Mouse (Mus musculus): ENCODE measurements around the gene Trpv1. TPM values are rescaled to one million over a fixed set of nuclear protein-coding genes. Genes with fewer than 3 reads are reported as not detected.

The Trpv1 gene
- polyA plus RNA-seq, 1 experiment from 2014 or later = not detected

DNA sequence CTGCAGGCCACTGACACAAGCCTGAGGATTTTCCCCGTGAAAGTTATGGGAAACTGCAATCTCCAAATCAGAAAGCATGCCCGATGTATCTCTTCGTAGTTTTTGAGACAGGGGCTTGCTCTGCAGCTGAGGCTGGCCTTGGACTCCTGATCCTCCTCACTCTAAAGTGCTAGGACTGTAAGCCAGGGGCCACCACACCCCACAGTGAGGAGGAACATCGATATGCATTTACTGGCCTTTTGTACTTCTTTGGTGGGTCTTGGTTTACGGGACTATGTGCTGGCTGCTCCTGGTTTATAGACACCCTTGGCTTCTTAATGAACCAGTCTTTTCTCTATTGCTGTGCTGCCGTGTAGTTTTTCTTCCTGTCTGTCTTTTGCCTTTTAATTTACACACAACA lies 8.1 kb downstream of the Trpv1 start:
- Histone ChIP-seq H3K4me1 (no peaks in the 10 kb centered on the region), H3K4me3 (no peak overlapping the region), H3K27ac (replicated peaks) (no peak overlapping the region), H3K36me3 (no peaks in the 10 kb centered on the region), H3K9ac (replicated peaks) (no peak overlapping the region), H3K9me3 (no peaks in the 10 kb centered on the region), H3K4me2 (replicated peaks) (no peak overlapping the region), H3K27me3 (no peaks in the 10 kb centered on the region)
- 91% methylated on average over 6 of the region's 6 CpGs for WGBS
- ATAC-seq (ENCODE audit: low FRiP score, low read depth) = no peak

DNA sequence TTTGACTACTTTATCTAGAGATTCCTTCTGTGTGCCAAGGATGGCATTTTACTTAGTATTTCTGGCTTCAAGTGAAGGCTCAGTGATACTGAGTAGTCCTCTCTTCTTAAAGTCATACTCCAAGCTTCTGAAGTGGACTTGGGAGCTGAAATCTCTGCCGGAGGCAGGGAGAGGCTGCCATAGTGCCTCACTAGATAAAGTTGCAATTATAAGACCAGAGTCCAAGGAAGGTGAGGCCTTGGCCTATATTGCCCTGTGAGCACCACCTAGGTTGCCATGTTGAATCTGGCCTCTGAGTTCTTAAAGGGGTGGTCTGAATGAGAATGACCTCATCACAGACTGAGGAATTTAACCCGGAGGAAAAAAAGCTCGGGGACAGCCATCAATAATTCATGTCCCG lies 8.7 kb downstream of the Trpv1 start:
- no peak overlapping the region for H3K27ac ChIP-seq (replicated peaks)
- ATAC-seq (ENCODE audit: low FRiP score, low read depth) = no peak
- H3K4me3 ChIP-seq = no peak overlapping the region
- H3K4me2 ChIP-seq (replicated peaks) = no peak overlapping the region
- 88% methylated on average over 4 of the region's 4 CpGs for WGBS
- H3K9me3 ChIP-seq = no peaks in the 10 kb centered on the region
- no peak overlapping the region for H3K9ac ChIP-seq (replicated peaks)
- no peaks in the 10 kb centered on the region for H3K36me3 ChIP-seq
- no peaks in the 10 kb centered on the region for H3K4me1 ChIP-seq
- no peaks in the 10 kb centered on the region for H3K27me3 ChIP-seq

DNA sequence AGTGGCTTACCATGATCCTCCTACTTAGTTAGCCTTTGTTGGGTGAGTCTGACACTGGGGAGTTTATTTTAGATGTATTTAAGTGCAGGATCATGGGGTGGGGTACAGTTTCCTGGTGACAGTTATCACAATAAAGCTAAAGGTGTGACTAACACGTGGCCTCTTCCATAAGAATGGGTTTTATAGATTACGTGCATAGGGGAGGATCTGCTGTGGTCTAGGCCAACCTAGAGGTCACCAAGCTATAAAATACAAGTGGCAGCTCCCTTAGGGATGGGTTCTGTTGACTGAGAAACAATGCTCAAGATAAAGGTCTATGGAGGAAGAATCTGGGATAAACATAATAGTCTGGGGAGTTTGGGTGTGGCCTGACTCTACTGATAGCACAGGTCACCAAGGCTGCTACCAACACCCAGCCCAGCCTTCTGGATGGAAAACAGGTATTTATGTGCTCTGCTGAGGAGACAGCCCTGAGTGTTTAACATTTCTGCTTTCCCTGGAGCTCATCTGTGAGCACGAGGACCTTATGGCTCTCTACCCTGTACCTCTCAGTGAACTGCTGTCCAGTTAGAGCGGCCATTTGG lies 23.4 kb downstream of the Trpv1 start:
- no peak for ATAC-seq (ENCODE audit: low FRiP score, low read depth)
- no peak overlapping the region for H3K27ac ChIP-seq (replicated peaks)
- H3K36me3 ChIP-seq = no peaks in the 10 kb centered on the region
- no peak overlapping the region for H3K4me3 ChIP-seq
- no peaks in the 10 kb centered on the region for H3K27me3 ChIP-seq
- H3K4me2 ChIP-seq (replicated peaks) = no peak overlapping the region
- 78% methylated on average over 4 of the region's 4 CpGs for WGBS
- no peaks in the 10 kb centered on the region for H3K9me3 ChIP-seq
- no peaks in the 10 kb centered on the region for H3K4me1 ChIP-seq
- no peak overlapping the region for H3K9ac ChIP-seq (replicated peaks)

DNA sequence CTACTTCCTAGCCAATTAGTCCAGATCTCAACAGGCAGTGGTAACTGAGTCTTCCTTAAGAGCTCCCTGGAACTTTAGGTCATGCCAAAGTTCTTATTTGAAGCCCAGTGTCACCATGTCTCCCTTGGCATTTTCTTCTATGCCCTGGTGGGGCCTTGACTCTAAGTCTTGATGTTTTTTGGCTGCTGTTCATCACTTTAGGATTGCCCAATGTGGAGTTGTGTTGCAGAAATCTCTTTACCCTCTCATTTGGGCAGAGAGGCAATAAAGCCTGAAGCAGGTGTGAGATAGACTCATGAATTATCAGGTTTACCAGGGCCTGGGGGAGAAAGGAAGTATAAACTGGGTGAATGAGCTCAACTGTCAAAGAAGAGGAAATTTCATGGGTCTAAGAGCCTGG lies 24.6 kb downstream of the Trpv1 start:
- Histone ChIP-seq H3K9me3 (no peaks in the 10 kb centered on the region), H3K4me2 (replicated peaks) (no peak overlapping the region), H3K4me3 (no peak overlapping the region), H3K9ac (replicated peaks) (no peak overlapping the region), H3K36me3 (no peaks in the 10 kb centered on the region), H3K4me1 (no peaks in the 10 kb centered on the region), H3K27me3 (no peaks in the 10 kb centered on the region), H3K27ac (replicated peaks) (no peak overlapping the region)
- ATAC-seq (ENCODE audit: low FRiP score, low read depth) = no peak

DNA sequence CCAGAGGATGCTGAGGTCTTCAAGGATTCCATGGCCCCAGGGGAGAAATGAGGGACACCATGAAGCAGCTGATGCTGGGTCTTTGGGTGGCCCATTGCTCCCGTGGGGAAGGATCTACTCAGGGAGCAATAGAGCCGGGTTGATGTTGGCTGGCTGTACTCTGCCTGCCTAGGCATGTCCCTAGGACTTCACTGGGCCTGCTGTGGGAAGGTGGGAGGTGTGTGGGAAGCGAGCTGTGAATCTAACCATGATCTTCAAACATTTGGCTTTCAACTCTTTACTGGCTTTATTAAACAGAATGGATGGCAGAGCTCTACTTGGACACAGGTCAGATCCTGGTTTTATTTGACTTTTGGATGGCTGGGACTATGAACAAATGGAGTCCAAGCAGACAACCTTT lies 26.4 kb downstream of the Trpv1 start:
- H3K9ac ChIP-seq (replicated peaks) = no peak overlapping the region
- no peaks in the 10 kb centered on the region for H3K4me1 ChIP-seq
- H3K36me3 ChIP-seq = no peaks in the 10 kb centered on the region
- no peak overlapping the region for H3K27ac ChIP-seq (replicated peaks)
- WGBS = 80% methylated on average over 3 of the region's 3 CpGs
- H3K4me3 ChIP-seq = no peak overlapping the region
- no peaks in the 10 kb centered on the region for H3K27me3 ChIP-seq
- no peaks in the 10 kb centered on the region for H3K9me3 ChIP-seq
- no peak for ATAC-seq (ENCODE audit: low FRiP score, low read depth)
- no peak overlapping the region for H3K4me2 ChIP-seq (replicated peaks)

DNA sequence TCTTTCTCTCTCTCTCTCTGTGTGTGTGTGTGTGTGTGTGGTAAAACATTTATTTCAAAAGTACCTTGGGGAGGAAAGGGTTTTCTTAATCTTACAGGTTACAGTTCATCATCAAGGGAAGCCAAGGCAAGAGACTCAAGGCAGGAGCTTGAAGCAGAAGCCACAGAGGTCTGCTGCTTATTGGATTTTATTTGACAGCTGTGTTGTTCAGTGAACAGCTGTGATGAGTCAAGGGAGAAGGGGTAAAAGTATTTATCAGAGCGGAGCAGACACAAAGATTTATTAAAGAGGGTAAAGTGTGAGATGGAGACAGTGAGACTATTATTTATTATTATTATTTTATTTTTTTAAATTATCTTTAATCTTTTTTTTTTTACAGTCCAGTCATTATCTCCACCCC lies 27.3 kb downstream of the Trpv1 start:
- no peak overlapping the region for H3K4me2 ChIP-seq (replicated peaks)
- H3K36me3 ChIP-seq = no peaks in the 10 kb centered on the region
- ATAC-seq (ENCODE audit: low FRiP score, low read depth) = no peak
- H3K4me3 ChIP-seq = no peak overlapping the region
- no peaks in the 10 kb centered on the region for H3K27me3 ChIP-seq
- no peak overlapping the region for H3K27ac ChIP-seq (replicated peaks)
- 92% methylated on average over 1 of the region's 1 CpGs for WGBS
- no peaks in the 10 kb centered on the region for H3K9me3 ChIP-seq
- no peak overlapping the region for H3K9ac ChIP-seq (replicated peaks)
- no peaks in the 10 kb centered on the region for H3K4me1 ChIP-seq

DNA sequence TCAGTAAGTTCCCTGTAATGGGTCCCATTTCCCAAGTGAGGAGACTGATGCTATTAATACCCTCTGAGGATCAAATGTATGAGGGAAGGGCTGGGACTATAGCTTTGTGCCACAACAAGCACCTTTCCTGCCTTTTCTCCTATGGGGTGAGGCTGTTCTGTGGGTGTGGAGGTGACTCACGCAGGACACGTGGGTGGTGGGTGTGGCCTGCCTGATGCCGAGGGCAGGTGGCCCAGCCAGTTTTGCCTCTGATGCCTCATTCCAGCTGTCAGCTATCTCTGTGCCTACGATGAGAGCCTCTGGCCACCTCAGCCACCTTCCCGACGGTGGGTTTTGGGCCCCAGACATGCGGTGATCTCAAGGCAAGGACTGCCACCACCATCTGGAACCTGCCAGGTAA lies 33.2 kb downstream of the Trpv1 start, which contains the start of gene Trpv3:
Gene Trpv3, plus strand, starts transcription at position 122 of the 400 bp plus-strand sequence.
- 95% methylated on average over 7 of the region's 7 CpGs for WGBS
- H3K27me3 ChIP-seq = no peaks in the 10 kb centered on the region
- H3K4me1 ChIP-seq = no peaks in the 10 kb centered on the region
- no peak within 1 kb of the TSS for H3K4me2 ChIP-seq (replicated peaks)
- no peak for ATAC-seq (ENCODE audit: low FRiP score, low read depth)
- no peaks in the 10 kb centered on the region for H3K36me3 ChIP-seq
- no peak within 1 kb of the TSS for H3K27ac ChIP-seq (replicated peaks)
- H3K9ac ChIP-seq (replicated peaks) = no peak within 1 kb of the TSS
- H3K9me3 ChIP-seq = no peaks in the 10 kb centered on the region
- no peak within 1 kb of the TSS for H3K4me3 ChIP-seq

DNA sequence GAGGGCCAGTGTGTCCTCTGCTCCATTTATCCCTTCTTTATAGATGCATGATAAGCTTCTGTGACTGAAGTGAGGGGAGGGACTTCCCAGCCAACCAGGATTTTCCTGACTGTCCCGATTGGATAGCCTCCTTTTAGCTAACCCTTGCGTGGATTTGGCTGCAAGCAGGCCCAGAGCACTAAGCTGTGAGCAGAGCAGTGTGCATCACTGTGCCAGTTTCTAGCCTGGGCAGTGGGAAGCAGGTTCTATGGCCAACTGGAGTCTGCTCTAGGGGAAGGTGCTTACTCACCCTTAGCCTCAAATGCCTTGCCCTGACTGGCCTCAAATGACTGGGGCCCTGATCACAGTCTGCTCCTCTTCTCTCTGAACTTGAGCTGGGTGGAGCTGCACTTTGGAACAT lies 40.7 kb downstream of the Trpv1 start:
- WGBS = 21% methylated on average over 2 of the region's 2 CpGs
- H3K27me3 ChIP-seq = no peaks in the 10 kb centered on the region
- H3K36me3 ChIP-seq = no peaks in the 10 kb centered on the region
- no peak overlapping the region for H3K9ac ChIP-seq (replicated peaks)
- no peak overlapping the region for H3K4me3 ChIP-seq
- H3K4me1 ChIP-seq = no peaks in the 10 kb centered on the region
- H3K9me3 ChIP-seq = no peaks in the 10 kb centered on the region
- no peak for ATAC-seq (ENCODE audit: low FRiP score, low read depth)
- H3K27ac ChIP-seq (replicated peaks) = no peak overlapping the region
- H3K4me2 ChIP-seq (replicated peaks) = no peak overlapping the region

DNA sequence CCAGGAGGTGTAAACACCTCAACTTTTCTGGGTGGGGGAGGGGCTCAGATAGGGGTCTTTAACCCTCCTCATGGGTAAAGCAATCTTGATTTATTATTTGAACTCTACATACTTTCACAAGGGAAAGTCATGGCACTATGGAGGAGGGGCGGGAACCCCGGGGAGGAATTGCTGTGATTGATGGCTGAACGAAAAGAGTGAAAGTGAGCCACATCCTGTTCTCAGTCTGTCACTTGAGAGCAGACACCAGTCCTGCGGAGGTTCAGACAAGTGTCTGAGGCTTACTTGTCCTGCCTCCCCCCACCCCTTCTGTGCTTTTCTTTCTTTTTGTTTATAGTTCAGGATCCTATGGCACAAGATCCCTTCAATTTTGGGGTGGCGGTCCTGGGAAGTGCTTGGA lies 46.6 kb downstream of the Trpv1 start:
- H3K4me2 ChIP-seq (replicated peaks) = no peak overlapping the region
- WGBS = 83% methylated on average over 5 of the region's 5 CpGs
- no peaks in the 10 kb centered on the region for H3K27me3 ChIP-seq
- no peaks in the 10 kb centered on the region for H3K36me3 ChIP-seq
- no peak overlapping the region for H3K4me3 ChIP-seq
- H3K4me1 ChIP-seq = 0 out of 2 replicates have a peak, but pooled peaks cover 4% of the 10 kb centered on the region
- H3K27ac ChIP-seq (replicated peaks) = no peak overlapping the region
- H3K9me3 ChIP-seq = no peaks in the 10 kb centered on the region
- H3K9ac ChIP-seq (replicated peaks) = no peak overlapping the region
- no peak for ATAC-seq (ENCODE audit: low FRiP score, low read depth)

DNA sequence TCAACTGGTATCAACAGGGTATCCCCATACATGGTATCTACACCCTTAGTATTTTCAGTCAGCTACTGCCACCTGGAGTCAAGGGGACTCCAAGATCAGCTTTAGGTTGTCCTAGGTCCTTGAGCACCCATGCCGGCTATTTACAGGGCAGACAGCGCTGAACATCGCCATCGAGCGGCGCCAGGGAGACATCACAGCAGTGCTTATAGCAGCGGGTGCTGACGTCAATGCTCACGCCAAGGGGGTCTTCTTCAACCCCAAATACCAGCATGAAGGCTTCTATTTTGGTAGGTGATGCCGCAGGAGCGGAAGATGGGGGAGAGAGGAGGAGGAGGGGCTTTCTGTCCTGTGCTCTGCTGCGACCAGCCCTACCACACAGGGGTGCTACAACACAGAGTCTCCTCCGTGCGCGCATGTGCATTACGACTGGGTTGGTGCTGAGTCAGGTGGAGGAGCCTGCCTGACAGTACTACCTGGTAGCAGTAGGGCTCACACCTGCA lies 47.5 kb downstream of the Trpv1 start:
- no peak overlapping the region for H3K27ac ChIP-seq (replicated peaks)
- no peaks in the 10 kb centered on the region for H3K27me3 ChIP-seq
- H3K36me3 ChIP-seq = no peaks in the 10 kb centered on the region
- H3K4me1 ChIP-seq = 0 out of 2 replicates have a peak, but pooled peaks cover 4% of the 10 kb centered on the region
- no peaks in the 10 kb centered on the region for H3K9me3 ChIP-seq
- 4% methylated on average over 16 of the region's 16 CpGs for WGBS
- peak; percentile 75 for ATAC-seq (ENCODE audit: low FRiP score, low read depth)
- H3K4me3 ChIP-seq = peak overlapping the region; percentile 35
- H3K4me2 ChIP-seq (replicated peaks) = peak overlapping the region; percentile 51
- H3K9ac ChIP-seq (replicated peaks) = no peak overlapping the region; the same call in 1 of the 2 replicates

DNA sequence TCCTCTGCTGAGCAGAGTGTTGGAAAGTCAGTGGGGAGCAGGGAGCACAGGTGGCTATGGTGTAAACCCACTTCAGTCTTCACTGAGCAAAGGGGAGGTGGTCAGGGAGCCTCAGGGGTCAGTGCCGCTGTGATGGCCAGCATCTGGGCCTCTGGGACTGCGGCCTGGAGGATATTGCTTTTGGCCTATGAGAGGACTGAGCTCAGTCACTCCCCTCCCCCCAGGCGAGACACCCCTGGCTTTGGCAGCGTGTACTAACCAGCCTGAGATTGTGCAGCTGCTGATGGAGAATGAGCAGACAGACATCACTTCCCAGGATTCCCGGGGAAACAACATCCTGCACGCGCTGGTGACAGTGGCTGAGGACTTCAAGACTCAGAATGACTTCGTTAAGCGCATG lies 49.3 kb downstream of the Trpv1 start:
- H3K36me3 ChIP-seq = no peaks in the 10 kb centered on the region
- 0 out of 2 replicates have a peak, but pooled peaks cover 4% of the 10 kb centered on the region for H3K4me1 ChIP-seq
- no peaks in the 10 kb centered on the region for H3K9me3 ChIP-seq
- H3K9ac ChIP-seq (replicated peaks) = no peak overlapping the region
- H3K4me2 ChIP-seq (replicated peaks) = no peak overlapping the region
- H3K27ac ChIP-seq (replicated peaks) = no peak overlapping the region
- H3K27me3 ChIP-seq = no peaks in the 10 kb centered on the region
- H3K4me3 ChIP-seq = no peak overlapping the region
- 78% methylated on average over 9 of the region's 9 CpGs for whole genome bisulfite sequencing
- no peak for ATAC-seq (ENCODE audit: low FRiP score, low read depth)

DNA sequence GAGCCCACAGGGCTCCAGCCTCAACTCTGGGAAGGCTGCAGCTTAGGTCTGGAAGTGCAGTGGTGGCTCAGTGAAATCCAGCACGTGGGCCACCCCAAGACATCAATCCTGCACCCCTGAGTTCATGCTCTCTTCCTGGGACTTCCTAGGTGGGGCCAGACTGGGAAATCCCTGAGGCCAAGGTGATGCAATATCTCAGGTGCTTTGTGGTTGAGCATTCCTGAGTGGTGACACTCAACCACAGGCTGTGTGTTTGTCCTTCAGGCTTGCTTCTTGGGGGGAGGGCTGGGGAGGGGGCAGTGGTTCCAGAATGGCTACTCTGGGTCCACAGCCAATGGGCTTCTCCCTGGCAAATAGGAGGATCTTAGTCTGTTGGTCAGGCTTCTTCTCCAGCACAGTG lies 49.8 kb downstream of the Trpv1 start:
- H3K9me3 ChIP-seq = no peaks in the 10 kb centered on the region
- H3K36me3 ChIP-seq = no peaks in the 10 kb centered on the region
- H3K9ac ChIP-seq (replicated peaks) = no peak overlapping the region
- no peak for ATAC-seq (ENCODE audit: low FRiP score, low read depth)
- 53% methylated on average over 1 of the region's 1 CpGs for WGBS
- no peaks in the 10 kb centered on the region for H3K27me3 ChIP-seq
- no peak overlapping the region for H3K27ac ChIP-seq (replicated peaks)
- H3K4me3 ChIP-seq = no peak overlapping the region
- 0 out of 2 replicates have a peak, but pooled peaks cover 4% of the 10 kb centered on the region for H3K4me1 ChIP-seq
- H3K4me2 ChIP-seq (replicated peaks) = no peak overlapping the region

DNA sequence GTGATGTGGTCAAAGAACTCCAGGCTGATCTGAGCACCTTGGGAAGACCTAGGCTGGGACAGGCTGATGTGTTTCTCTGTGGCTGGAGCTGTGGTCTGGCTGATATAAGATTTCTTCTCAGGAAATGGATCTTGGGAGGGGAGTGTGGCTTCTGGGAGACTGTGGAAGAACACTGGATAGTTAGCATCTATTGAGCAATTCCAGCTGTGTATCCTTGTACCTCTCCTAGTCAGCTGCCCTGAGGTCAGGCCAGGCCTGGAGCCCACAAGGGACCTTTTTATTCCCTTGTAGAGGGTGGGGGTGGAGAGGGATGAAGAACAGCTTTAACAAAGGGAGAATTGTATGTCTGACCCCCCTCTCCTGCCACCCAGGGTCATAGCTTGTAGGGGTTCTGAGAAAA lies 50.3 kb downstream of the Trpv1 start:
- H3K9me3 ChIP-seq = no peaks in the 10 kb centered on the region
- 0 out of 2 replicates have a peak, but pooled peaks cover 4% of the 10 kb centered on the region for H3K4me1 ChIP-seq
- no peaks in the 10 kb centered on the region for H3K36me3 ChIP-seq
- H3K27me3 ChIP-seq = no peaks in the 10 kb centered on the region
- H3K4me3 ChIP-seq = no peak overlapping the region
- no peak overlapping the region for H3K9ac ChIP-seq (replicated peaks)
- ATAC-seq (ENCODE audit: low FRiP score, low read depth) = no peak
- no peak overlapping the region for H3K27ac ChIP-seq (replicated peaks)
- H3K4me2 ChIP-seq (replicated peaks) = no peak overlapping the region

Data from midbrain, embryonic 12.5 days (tissue).